Mouse (Mus musculus): ENCODE measurements around the gene Mcub.

The Mcub gene

DNA sequence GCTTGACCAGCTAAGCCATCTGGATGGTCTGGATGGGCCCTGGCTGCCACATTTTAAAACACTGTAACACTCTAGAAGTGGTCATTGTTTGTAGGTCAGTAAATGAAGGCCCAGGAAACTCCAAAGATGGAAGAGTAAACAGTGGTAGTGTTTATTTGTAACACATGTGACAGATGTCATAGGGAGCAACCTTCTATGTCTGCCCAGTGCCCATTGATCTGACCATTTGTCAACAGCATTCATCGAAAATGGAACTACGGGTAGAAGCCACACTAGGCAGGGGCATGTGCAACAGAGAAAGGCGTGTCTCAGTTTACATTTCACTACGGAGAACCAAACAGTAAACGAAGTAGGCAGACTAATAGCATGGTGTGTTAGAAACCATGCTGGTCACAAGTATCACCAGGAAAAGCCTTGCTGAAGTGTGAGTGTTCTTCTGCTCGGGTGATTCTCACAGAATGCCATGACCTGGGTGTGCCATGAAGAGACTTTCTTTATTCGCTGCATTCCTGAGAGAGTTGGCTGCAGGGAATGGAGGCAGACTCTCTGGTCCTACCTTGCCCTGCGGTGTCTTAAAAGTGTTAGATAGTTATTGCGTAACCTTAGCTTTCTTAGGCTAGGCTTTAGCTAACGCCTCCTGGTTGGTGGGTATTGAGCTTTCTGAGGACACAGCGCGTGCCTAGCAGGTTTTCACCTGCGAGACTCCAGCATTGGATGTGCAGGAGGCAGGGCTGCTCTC lies 82.1 kb downstream of the Mcub start:
- DNase-seq = no peak

- no peak for DNase-seq
These were observed 83.6 kb downstream of the Mcub start for GRCm38 (mm10) chr3:129886430-129886829.

DNA sequence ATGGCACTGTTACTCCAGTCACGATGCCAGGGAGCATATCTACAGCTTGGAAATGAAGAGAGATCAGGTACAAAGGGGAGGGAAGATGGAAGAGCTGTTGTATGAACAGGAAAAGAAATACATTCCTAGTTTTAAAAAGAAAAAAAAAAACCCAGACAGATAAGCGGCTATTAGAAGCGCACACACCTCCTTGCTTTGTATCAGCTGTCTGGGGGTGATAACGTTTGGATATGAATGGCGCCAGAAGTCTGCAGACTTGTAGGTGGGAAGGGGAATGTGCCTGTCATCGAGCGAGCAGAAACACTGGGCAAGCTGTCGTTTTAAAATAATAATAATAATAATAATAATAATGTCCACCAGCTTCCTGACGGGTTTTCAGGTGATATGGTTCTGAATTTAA lies 84.4 kb downstream of the Mcub start:
- DNase-seq = no peak

DNA sequence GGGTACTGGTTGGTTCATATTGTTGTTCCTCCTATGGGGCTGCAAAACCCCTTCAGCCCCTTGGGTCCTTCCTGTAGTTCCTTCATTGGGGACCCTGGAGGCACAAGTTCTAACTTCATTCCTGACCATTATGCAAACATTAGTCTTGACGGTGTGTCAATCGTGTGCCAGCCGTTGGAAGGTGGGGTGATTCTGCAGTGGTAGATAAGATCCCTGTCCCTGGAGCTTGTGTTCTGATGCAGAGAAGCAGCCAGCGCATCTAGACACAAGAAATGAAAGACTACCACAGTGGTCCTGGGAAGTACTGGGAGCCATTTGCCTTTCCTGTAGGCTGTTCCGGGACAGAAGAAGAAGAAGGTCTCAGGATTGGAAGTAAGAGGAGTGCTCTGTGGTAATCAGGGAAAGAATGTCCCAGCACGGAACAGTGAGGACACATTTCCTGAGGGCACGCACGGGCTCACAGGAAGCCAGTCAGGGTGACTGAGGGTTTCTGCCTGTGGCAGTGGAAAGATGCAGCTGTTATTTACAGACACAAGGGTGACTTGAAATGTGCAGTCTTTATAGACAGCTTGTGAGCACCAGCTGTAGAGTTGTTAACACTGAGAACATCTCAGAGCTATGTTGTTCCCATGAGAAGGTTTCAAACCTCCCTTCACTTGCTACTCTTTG lies 88.9 kb downstream of the Mcub start:
- DNase-seq = no peak

DNA sequence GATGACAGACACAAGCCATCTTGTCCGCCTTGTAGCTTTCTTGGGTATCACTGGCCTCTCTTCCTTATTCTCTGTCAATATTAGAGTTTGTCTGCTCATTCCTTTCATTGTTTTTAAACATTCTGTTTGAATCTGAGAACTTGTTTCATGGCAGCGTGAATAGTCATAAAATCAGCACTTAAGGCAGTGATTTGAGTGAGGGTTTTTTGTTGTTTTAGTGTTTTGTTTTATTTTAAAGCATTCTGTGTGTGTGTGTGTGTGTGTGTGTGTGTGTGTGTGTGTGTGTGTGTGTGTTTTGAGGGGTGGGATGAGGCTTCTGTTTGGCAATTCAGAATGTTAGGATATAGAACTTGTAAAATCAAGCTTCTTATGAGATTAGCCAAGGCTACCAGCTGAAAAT lies 90.1 kb downstream of the Mcub start:
- no peak for DNase-seq

GRCm38 (mm10) chr3:129879131-129879757 lies 90.8 kb downstream of the Mcub start:
- DNase-seq = no peak

GRCm38 (mm10) chr3:129878405-129879021 lies 91.5 kb downstream of the Mcub start, which contains the start of gene Pla2g12a:
Gene Pla2g12a (plus strand): TSS chr3:129878606.
- DNase-seq = peak; percentile 90 to 94

- DNase-seq = no peak
These were observed 92.7 kb downstream of the Mcub start for GRCm38 (mm10) chr3:129877327-129877726.
